Mouse (Mus musculus) stomach, embryonic 14.5 days (tissue): ENCODE results near the gene Marcks. TPM values are rescaled to one million over a fixed set of nuclear protein-coding genes. Genes with fewer than 3 reads are reported as not detected.
"Not testable (repeated sequence)": the region's sequence is repeated elsewhere in the genome, so short reads cannot be mapped to it uniquely, and the experiment has no call there.

ENCODE experiments used
- ATAC-seq: fragments of 200-750 bp; cut with Nextera tagmentation; 2 replicates; pipeline ENCODE4 v1.8.0; 2017; ENCODE audit warnings: low read depth, moderate TSS enrichment; ENCODE audit not compliant: insufficient number of reproducible peaks, insufficient read depth, low FRiP score
- H3K27ac ChIP-seq: fragments of 300-500 bp; sonication (generic); 2 replicates; pipeline ENCODE4 v1.5.1; 2014; ENCODE audit warnings: mild to moderate bottlenecking, low read length, moderate library complexity, mixed read lengths
- H3K27me3 ChIP-seq: fragments of 300-500 bp; sonication (generic); 2 replicates; pipeline ENCODE4 v1.6.1; 2014; ENCODE audit warnings: low read length, control low read depth, mixed read lengths; ENCODE audit not compliant: control insufficient read depth, insufficient read depth
- H3K36me3 ChIP-seq: fragments of 300-500 bp; sonication (generic); 2 replicates; pipeline ENCODE4 v1.6.1; 2014; ENCODE audit warnings: mild to moderate bottlenecking, control low read depth, low read length, moderate library complexity, mixed read lengths; ENCODE audit not compliant: control insufficient read depth, insufficient read depth
- H3K4me1 ChIP-seq: fragments of 300-500 bp; sonication (generic); 2 replicates; pipeline ENCODE4 v1.6.1; 2014; ENCODE audit warnings: low read length, control low read depth, mixed read lengths; ENCODE audit not compliant: control insufficient read depth, insufficient read depth
- H3K4me2 ChIP-seq: fragments of 300-500 bp; sonication (generic); replicated peaks from 2 replicates; pipeline ENCODE4 v1.6.1; 2014; ENCODE audit warnings: low read depth, low read length, control low read depth
- H3K4me3 ChIP-seq: fragments of 300-500 bp; sonication (generic); 2 replicates; pipeline ENCODE4 v1.5.1; 2014; ENCODE audit warnings: low read depth, low read length, control low read depth
- H3K9ac ChIP-seq: fragments of 300-500 bp; sonication (generic); replicated peaks from 2 replicates; pipeline ENCODE4 v1.6.1; 2014; ENCODE audit warnings: low read depth, mild to moderate bottlenecking, control low read depth, low read length, moderate library complexity, mixed read lengths
- H3K9me3 ChIP-seq: fragments of 300-500 bp; sonication (generic); 2 replicates; pipeline ENCODE4 v1.6.1; 2016; ENCODE audit warnings: low read depth, low read length, control low read depth; ENCODE audit not compliant: control insufficient read depth
- whole genome bisulfite sequencing: fragments of 180-500 bp; shearing (Covaris S2); extraction: QIAGEN DNeasy Blood & Tissue Kit; methylation state at CpG from one replicate; pipeline ENCODE4 v1.1.7; 2014; 5-methylcytosine and 5-hydroxymethylcytosine counted together
- polyA plus RNA-seq: library from polyadenylated mRNA; unstranded; fragments of >200 nt; fragmentation: Nextera tagmentation; extraction: Ambion mirVana; gene quantifications from 2 replicates; pipeline ENCODE4 v1.2.1, GENCODE M21; 2014

Marcks gene
- polyA plus RNA-seq, 1 experiment from 2014 or later: 188 TPM

GRCm38 (mm10) chr10:37101733-37102132, 37.0 kb downstream of the Marcks start:
- ATAC-seq: no peak
- Histone ChIP-seq H3K4me2 (no peak overlapping the region), H3K4me1 (no peaks in the 10 kb centered on the region), H3K27ac (no peak overlapping the region), H3K9ac (no peak overlapping the region), H3K9me3 (no peaks in the 10 kb centered on the region), H3K27me3 (no peaks in the 10 kb centered on the region), H3K4me3 (no peak overlapping the region), H3K36me3 (no peaks in the 10 kb centered on the region)
- WGBS: 81% methylated on average over 2 of the region's 2 CpGs

GRCm38 (mm10) chr10:37096529-37096928, 42.2 kb downstream of the Marcks start:
- no peak for ATAC-seq
- H3K36me3 ChIP-seq: no peaks in the 10 kb centered on the region
- WGBS: 79% methylated on average over 3 of the region's 3 CpGs

GRCm38 (mm10) chr10:37095803-37096202, 42.9 kb downstream of the Marcks start:
- H3K4me3 ChIP-seq: no peak overlapping the region
- H3K27me3 ChIP-seq: no peaks in the 10 kb centered on the region
- no peaks in the 10 kb centered on the region for H3K9me3 ChIP-seq
- WGBS: 57% methylated on average over 6 of the region's 6 CpGs
- H3K36me3 ChIP-seq: no peaks in the 10 kb centered on the region
- no peak overlapping the region for H3K27ac ChIP-seq
- no peak for ATAC-seq
- no peak overlapping the region for H3K4me2 ChIP-seq
- H3K4me1 ChIP-seq: no peaks in the 10 kb centered on the region
- no peak overlapping the region for H3K9ac ChIP-seq

More at GRCm38 (mm10) chr10:37096529-37096928, 42.2 kb downstream of the Marcks start:
- Histone ChIP-seq H3K4me2 (no peak overlapping the region), H3K27ac (no peak overlapping the region), H3K27me3 (no peaks in the 10 kb centered on the region), H3K4me3 (no peak overlapping the region), H3K9me3 (no peaks in the 10 kb centered on the region), H3K4me1 (no peaks in the 10 kb centered on the region), H3K9ac (no peak overlapping the region)

GRCm38 (mm10) chr10:37093306-37093705, 45.4 kb downstream of the Marcks start:
- Histone ChIP-seq H3K9ac (no peak overlapping the region), H3K27me3 (no peaks in the 10 kb centered on the region), H3K9me3 (no peaks in the 10 kb centered on the region), H3K27ac (no peak overlapping the region), H3K4me1 (no peaks in the 10 kb centered on the region), H3K4me2 (no peak overlapping the region), H3K36me3 (no peaks in the 10 kb centered on the region), H3K4me3 (no peak overlapping the region)
- ATAC-seq: no peak

- ATAC-seq: no peak
- H3K9ac ChIP-seq: no peak overlapping the region
- no peak overlapping the region for H3K4me3 ChIP-seq
- H3K9me3 ChIP-seq: no peaks in the 10 kb centered on the region
- no peaks in the 10 kb centered on the region for H3K4me1 ChIP-seq
- no peaks in the 10 kb centered on the region for H3K36me3 ChIP-seq
- WGBS: 81% methylated on average over 3 of the region's 3 CpGs
- no peak overlapping the region for H3K27ac ChIP-seq
- no peaks in the 10 kb centered on the region for H3K27me3 ChIP-seq
- no peak overlapping the region for H3K4me2 ChIP-seq
These were observed 48.3 kb downstream of the Marcks start for GRCm38 (mm10) chr10:37090411-37090810.

- not testable (repeated sequence) for H3K4me3 ChIP-seq, H3K4me1 ChIP-seq, H3K9ac ChIP-seq, H3K4me2 ChIP-seq, H3K27ac ChIP-seq, H3K36me3 ChIP-seq, H3K9me3 ChIP-seq, ATAC-seq, H3K27me3 ChIP-seq
- 93% methylated on average over 2 of the region's 2 CpGs for whole genome bisulfite sequencing
These were observed 54.6 kb downstream of the Marcks start for GRCm38 (mm10) chr10:37084071-37084470.

Other genes starting within 250 kb of the Marcks start
- 244 and 247 TPM in 2 replicates for gene Hdac2, start 164.4 kb downstream of the Marcks start, polyA plus RNA-seq